Mouse (Mus musculus): ENCODE measurements around the gene Lgals3. TPM values are rescaled to one million over a fixed set of nuclear protein-coding genes. Genes with fewer than 3 reads are reported as not detected.

Lgals3 gene
- polyA plus RNA-seq, 1 experiment from 2014 or later: 15.9 TPM

DNA sequence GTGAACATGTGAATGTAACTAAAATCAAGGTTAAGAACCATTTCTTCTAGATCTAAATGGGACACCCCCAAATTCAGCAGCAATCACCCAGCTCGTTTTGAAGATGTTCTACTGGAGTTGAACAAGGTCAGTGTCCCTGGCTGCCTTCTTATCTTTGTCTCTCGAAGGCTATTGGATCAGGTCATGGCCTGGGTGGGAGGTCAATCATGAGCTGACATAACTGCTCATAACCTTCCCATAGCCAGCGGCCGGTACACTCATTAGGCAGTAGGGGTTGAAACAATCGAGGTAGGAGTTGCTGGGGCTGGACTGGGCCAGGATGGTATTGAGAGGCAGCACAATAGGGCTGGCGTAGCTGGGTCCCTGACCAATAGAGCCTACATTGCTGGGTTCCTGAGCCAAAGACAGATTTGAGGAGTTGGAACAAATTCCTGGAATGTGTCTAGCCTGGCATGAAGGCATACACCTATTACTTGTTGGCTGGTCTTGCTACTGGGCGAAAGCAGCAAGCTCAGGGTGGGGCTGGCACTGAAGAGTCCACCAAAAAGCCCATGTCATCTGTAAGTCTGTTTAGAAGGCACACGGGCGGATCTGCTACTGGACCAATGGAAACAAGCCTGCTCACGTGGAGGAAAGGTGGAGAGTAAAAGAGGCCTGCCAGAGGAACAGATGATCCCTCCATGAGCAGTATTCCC, 27.2 kb upstream of the Lgals3 start:
- Histone ChIP-seq H3K4me1 (ENCODE audit: control insufficient read depth, insufficient read depth, low read length) (no peaks in the 10 kb centered on the region), H3K9me3 (ENCODE audit: control insufficient read depth, low read depth, low read length) (no peaks in the 10 kb centered on the region), H3K9ac (replicated peaks; ENCODE audit: low read depth, low read length) (no peak overlapping the region), H3K27ac (ENCODE audit: low read length) (no peak overlapping the region), H3K4me3 (ENCODE audit: low read depth, low read length) (no peak overlapping the region), H3K4me2 (replicated peaks; ENCODE audit: low read depth, low read length) (no peak overlapping the region), H3K27me3 (ENCODE audit: control insufficient read depth, insufficient read depth, low read length) (no peaks in the 10 kb centered on the region), H3K36me3 (ENCODE audit: control insufficient read depth, insufficient read depth, low read length) (no peaks in the 10 kb centered on the region)
- ATAC-seq (ENCODE audit: insufficient number of reproducible peaks, insufficient read depth, low FRiP score, low read depth): no peak
- WGBS: 79% methylated on average over 10 of the region's 10 CpGs

DNA sequence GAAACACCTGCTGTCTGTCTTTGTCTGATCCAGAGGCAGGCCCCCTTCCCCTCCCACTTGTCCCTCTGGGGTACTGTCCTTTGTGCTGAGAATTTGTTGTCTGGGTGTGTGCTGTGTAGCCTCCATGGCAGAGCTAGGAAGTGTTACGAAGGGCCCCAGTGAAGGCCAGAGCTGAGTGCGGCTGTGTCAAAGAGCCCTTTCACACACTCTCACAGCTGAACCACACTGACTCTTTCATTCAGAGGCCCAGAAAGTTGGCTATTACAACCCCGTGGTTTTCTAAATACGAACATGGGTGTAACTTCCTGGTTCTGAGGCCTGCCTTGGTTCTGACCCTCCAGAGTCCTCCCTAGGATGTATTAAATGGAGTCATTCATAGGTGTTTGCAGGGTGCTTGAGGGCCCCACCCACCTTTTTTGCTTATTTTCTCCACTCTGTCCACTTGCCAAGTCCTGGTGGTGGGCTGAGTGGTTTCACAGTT, 25.7 kb upstream of the Lgals3 start:
- H3K4me3 ChIP-seq (ENCODE audit: low read depth, low read length): no peak overlapping the region
- 73% methylated on average over 4 of the region's 4 CpGs for WGBS

DNA sequence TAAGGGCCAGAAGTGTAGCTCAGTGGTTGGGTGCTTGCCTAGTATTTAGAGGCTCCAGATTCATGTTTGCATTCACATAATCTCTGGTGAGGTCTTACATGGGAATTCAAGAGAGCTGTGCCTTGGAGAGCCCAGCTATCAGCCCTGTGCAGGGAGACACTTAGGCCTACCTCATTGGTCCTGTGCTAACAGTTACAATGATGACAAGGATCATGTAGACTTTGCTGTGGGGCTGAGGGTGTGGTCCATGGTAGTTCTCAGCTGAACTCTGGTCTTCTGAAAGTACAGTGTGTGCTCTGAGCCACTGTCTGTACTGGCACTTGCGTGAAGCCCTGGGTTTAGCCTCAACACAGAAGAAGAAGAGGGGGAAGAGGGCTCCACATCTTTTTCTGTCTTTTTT, 20.8 kb upstream of the Lgals3 start:
- Histone ChIP-seq H3K4me2 (replicated peaks; ENCODE audit: low read depth, low read length) (no peak overlapping the region), H3K4me1 (ENCODE audit: control insufficient read depth, insufficient read depth, low read length) (no peaks in the 10 kb centered on the region), H3K4me3 (ENCODE audit: low read depth, low read length) (no peak overlapping the region), H3K27me3 (ENCODE audit: control insufficient read depth, insufficient read depth, low read length) (no peaks in the 10 kb centered on the region), H3K27ac (ENCODE audit: low read length) (no peak overlapping the region), H3K9ac (replicated peaks; ENCODE audit: low read depth, low read length) (no peak overlapping the region), H3K9me3 (ENCODE audit: control insufficient read depth, low read depth, low read length) (no peaks in the 10 kb centered on the region), H3K36me3 (ENCODE audit: control insufficient read depth, insufficient read depth, low read length) (no peaks in the 10 kb centered on the region)
- WGBS: 94% methylated on average over 1 of the region's 1 CpGs
- no peak for ATAC-seq (ENCODE audit: insufficient number of reproducible peaks, insufficient read depth, low FRiP score, low read depth)

More for the DNA sequence above, 25.7 kb upstream of the Lgals3 start:
- Histone ChIP-seq H3K36me3 (ENCODE audit: control insufficient read depth, insufficient read depth, low read length) (no peaks in the 10 kb centered on the region), H3K4me1 (ENCODE audit: control insufficient read depth, insufficient read depth, low read length) (no peaks in the 10 kb centered on the region), H3K4me2 (replicated peaks; ENCODE audit: low read depth, low read length) (no peak overlapping the region), H3K9ac (replicated peaks; ENCODE audit: low read depth, low read length) (no peak overlapping the region), H3K27me3 (ENCODE audit: control insufficient read depth, insufficient read depth, low read length) (no peaks in the 10 kb centered on the region), H3K9me3 (ENCODE audit: control insufficient read depth, low read depth, low read length) (no peaks in the 10 kb centered on the region), H3K27ac (ENCODE audit: low read length) (no peak overlapping the region)
- ATAC-seq (ENCODE audit: insufficient number of reproducible peaks, insufficient read depth, low FRiP score, low read depth): no peak

DNA sequence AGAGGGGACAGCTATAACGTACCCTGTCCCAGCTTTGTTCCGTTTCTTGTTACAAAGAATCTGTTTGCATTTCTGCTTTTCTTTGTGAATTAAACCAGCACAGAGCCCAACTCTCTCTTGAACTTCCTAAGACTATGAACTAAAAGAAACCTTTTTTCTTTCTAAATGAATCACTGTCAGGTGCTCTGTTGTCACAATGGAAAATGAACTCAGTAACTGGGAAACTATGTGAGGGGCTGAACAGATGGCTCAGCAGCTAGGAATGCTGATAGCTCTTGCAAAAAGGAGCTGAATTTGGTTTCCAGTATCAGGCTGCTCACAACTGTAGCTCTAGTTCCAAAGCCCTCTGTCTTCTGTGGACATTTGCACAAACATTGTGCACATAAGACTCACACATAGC, 16.6 kb upstream of the Lgals3 start:
- no peak overlapping the region for H3K4me2 ChIP-seq (replicated peaks; ENCODE audit: low read depth, low read length)
- WGBS: 78% methylated on average over 2 of the region's 2 CpGs
- no peak for ATAC-seq (ENCODE audit: insufficient number of reproducible peaks, insufficient read depth, low FRiP score, low read depth)
- no peaks in the 10 kb centered on the region for H3K4me1 ChIP-seq (ENCODE audit: control insufficient read depth, insufficient read depth, low read length)
- H3K4me3 ChIP-seq (ENCODE audit: low read depth, low read length): no peak overlapping the region
- H3K9me3 ChIP-seq (ENCODE audit: control insufficient read depth, low read depth, low read length): no peaks in the 10 kb centered on the region
- no peaks in the 10 kb centered on the region for H3K27me3 ChIP-seq (ENCODE audit: control insufficient read depth, insufficient read depth, low read length)
- no peak overlapping the region for H3K27ac ChIP-seq (ENCODE audit: low read length)
- H3K36me3 ChIP-seq (ENCODE audit: control insufficient read depth, insufficient read depth, low read length): no peaks in the 10 kb centered on the region
- H3K9ac ChIP-seq (replicated peaks; ENCODE audit: low read depth, low read length): no peak overlapping the region

DNA sequence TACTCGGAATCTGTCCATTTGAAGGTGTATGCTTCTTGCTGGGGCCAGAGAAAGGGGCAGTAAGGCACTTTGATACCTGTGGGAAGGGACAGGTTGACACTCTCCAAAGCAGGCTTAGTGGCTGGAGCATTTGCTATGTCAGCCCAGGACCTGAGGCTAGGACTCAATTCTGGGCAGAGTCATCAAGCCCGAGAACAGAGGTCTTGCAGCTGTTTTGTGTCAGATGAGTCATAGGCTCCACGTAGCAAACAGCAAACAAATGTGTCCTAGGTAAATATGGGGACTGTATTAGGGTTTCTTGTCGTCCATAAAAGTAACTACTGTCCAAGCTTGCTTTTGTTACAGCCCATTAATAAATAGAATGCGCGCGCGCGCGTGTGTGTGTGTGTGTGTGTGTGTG, 15.3 kb upstream of the Lgals3 start:
- Histone ChIP-seq H3K27me3 (ENCODE audit: control insufficient read depth, insufficient read depth, low read length) (no peaks in the 10 kb centered on the region), H3K4me1 (ENCODE audit: control insufficient read depth, insufficient read depth, low read length) (no peaks in the 10 kb centered on the region), H3K4me2 (replicated peaks; ENCODE audit: low read depth, low read length) (no peak overlapping the region), H3K9me3 (ENCODE audit: control insufficient read depth, low read depth, low read length) (no peaks in the 10 kb centered on the region), H3K27ac (ENCODE audit: low read length) (no peak overlapping the region), H3K9ac (replicated peaks; ENCODE audit: low read depth, low read length) (no peak overlapping the region), H3K4me3 (ENCODE audit: low read depth, low read length) (no peak overlapping the region), H3K36me3 (ENCODE audit: control insufficient read depth, insufficient read depth, low read length) (no peaks in the 10 kb centered on the region)
- 85% methylated on average over 10 of the region's 10 CpGs for WGBS
- ATAC-seq (ENCODE audit: insufficient number of reproducible peaks, insufficient read depth, low FRiP score, low read depth): no peak

DNA sequence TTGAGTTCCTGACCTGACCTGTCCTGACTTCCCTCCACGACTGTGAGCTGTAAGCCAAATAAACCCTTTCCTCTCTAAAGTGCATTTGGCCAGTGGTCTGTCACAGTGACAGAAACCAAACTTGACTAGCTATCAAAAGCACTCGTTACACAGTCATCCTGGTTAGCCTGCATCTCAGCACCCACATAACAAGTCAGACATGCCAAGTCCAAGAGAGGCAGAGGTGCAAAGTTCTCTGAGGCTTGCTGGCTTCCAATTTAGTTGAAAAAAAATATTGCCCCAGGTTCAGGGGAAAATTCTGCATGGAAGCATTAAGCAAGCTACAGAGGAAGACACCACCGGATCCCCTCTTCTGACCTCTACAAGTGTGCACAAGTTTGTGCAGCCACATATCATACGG, 14.3 kb upstream of the Lgals3 start:
- Histone ChIP-seq H3K9me3 (ENCODE audit: control insufficient read depth, low read depth, low read length) (no peaks in the 10 kb centered on the region), H3K27ac (ENCODE audit: low read length) (no peak overlapping the region), H3K4me1 (ENCODE audit: control insufficient read depth, insufficient read depth, low read length) (no peaks in the 10 kb centered on the region), H3K27me3 (ENCODE audit: control insufficient read depth, insufficient read depth, low read length) (no peaks in the 10 kb centered on the region), H3K4me3 (ENCODE audit: low read depth, low read length) (no peak overlapping the region), H3K36me3 (ENCODE audit: control insufficient read depth, insufficient read depth, low read length) (no peaks in the 10 kb centered on the region), H3K9ac (replicated peaks; ENCODE audit: low read depth, low read length) (no peak overlapping the region), H3K4me2 (replicated peaks; ENCODE audit: low read depth, low read length) (no peak overlapping the region)
- WGBS: 74% methylated on average over 4 of the region's 4 CpGs
- ATAC-seq (ENCODE audit: insufficient number of reproducible peaks, insufficient read depth, low FRiP score, low read depth): no peak

DNA sequence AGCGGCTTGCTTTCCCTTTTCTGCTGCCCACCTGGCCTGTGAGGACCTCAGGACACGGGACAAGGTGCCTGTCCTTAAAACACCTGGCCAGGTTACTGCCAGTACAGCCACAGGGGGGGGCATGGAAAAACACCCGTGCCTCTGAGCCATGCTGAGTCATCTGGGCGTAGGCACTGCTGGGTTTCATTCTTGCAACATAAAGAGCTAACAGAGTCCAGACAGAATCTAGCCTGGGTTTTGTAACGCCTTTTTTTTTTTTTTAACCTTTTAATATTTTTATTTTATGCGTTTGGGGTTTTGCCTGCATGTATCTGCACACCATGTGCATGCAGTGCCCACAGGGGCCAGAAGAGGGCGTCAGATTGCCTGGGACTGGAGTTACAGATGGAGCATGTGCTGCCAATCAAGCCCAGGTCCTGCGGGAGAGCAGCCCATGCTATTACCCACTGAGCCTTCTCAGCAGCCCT, 13.4 kb upstream of the Lgals3 start:
- no peaks in the 10 kb centered on the region for H3K4me1 ChIP-seq (ENCODE audit: control insufficient read depth, insufficient read depth, low read length)
- no peak overlapping the region for H3K4me2 ChIP-seq (replicated peaks; ENCODE audit: low read depth, low read length)
- H3K9me3 ChIP-seq (ENCODE audit: control insufficient read depth, low read depth, low read length): no peaks in the 10 kb centered on the region
- no peak for ATAC-seq (ENCODE audit: insufficient number of reproducible peaks, insufficient read depth, low FRiP score, low read depth)
- no peaks in the 10 kb centered on the region for H3K36me3 ChIP-seq (ENCODE audit: control insufficient read depth, insufficient read depth, low read length)
- no peak overlapping the region for H3K4me3 ChIP-seq (ENCODE audit: low read depth, low read length)
- H3K27ac ChIP-seq (ENCODE audit: low read length): no peak overlapping the region
- no peaks in the 10 kb centered on the region for H3K27me3 ChIP-seq (ENCODE audit: control insufficient read depth, insufficient read depth, low read length)
- no peak overlapping the region for H3K9ac ChIP-seq (replicated peaks; ENCODE audit: low read depth, low read length)
- WGBS: 66% methylated on average over 8 of the region's 8 CpGs

DNA sequence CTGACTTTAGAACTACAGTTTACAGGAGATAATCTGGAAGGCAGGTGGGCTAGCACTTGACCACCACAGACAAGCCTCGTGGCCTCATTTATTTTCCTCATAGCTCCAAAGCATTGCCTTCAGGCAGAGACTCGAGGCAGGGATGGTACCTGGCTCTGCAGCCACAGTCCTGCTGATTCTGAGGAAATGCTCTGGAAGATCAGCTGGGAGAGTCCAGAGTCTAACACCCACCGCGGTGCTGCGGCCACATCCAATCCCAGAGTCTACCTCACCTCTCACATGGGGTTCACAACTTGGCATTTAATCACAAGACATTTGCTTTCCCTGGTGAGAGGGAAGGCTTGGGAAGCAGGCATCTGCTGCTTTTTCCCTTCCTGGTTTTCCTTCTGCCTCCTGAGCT, 12.6 kb upstream of the Lgals3 start:
- H3K4me2 ChIP-seq (replicated peaks; ENCODE audit: low read depth, low read length): no peak overlapping the region
- no peak overlapping the region for H3K27ac ChIP-seq (ENCODE audit: low read length)
- no peaks in the 10 kb centered on the region for H3K4me1 ChIP-seq (ENCODE audit: control insufficient read depth, insufficient read depth, low read length)
- no peaks in the 10 kb centered on the region for H3K36me3 ChIP-seq (ENCODE audit: control insufficient read depth, insufficient read depth, low read length)
- no peak overlapping the region for H3K4me3 ChIP-seq (ENCODE audit: low read depth, low read length)
- H3K9me3 ChIP-seq (ENCODE audit: control insufficient read depth, low read depth, low read length): no peaks in the 10 kb centered on the region
- no peaks in the 10 kb centered on the region for H3K27me3 ChIP-seq (ENCODE audit: control insufficient read depth, insufficient read depth, low read length)
- 62% methylated on average over 5 of the region's 5 CpGs for WGBS
- no peak for ATAC-seq (ENCODE audit: insufficient number of reproducible peaks, insufficient read depth, low FRiP score, low read depth)
- H3K9ac ChIP-seq (replicated peaks; ENCODE audit: low read depth, low read length): no peak overlapping the region

DNA sequence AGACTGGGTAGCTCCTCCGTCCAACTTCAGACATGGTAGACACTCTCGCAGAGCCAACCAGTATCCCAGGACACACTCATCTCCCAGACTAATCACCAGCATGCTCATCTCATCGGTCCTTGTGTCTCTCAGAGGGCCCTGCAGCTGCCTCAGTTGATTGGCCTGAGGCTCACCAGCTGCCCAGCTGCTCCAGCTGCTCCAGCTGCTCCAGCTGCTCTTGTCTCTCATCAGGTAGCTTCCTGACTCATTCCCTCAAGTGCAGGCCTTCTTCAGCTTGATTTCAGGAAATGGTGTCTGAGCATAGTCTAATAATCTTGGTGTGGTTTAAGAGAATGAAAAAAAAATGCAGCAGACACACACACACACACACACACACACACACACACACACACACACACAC, 10.9 kb upstream of the Lgals3 start:
- H3K27ac ChIP-seq (ENCODE audit: low read length): no peak overlapping the region
- no peak overlapping the region for H3K9ac ChIP-seq (replicated peaks; ENCODE audit: low read depth, low read length)
- ATAC-seq (ENCODE audit: insufficient number of reproducible peaks, insufficient read depth, low FRiP score, low read depth): no peak
- H3K9me3 ChIP-seq (ENCODE audit: control insufficient read depth, low read depth, low read length): no peaks in the 10 kb centered on the region
- no peak overlapping the region for H3K4me2 ChIP-seq (replicated peaks; ENCODE audit: low read depth, low read length)
- H3K4me1 ChIP-seq (ENCODE audit: control insufficient read depth, insufficient read depth, low read length): no peaks in the 10 kb centered on the region
- no peaks in the 10 kb centered on the region for H3K36me3 ChIP-seq (ENCODE audit: control insufficient read depth, insufficient read depth, low read length)
- 82% methylated on average over 3 of the region's 3 CpGs for WGBS
- H3K27me3 ChIP-seq (ENCODE audit: control insufficient read depth, insufficient read depth, low read length): no peaks in the 10 kb centered on the region
- H3K4me3 ChIP-seq (ENCODE audit: low read depth, low read length): no peak overlapping the region
